Mouse (Mus musculus) NIH3T3 (cell line): ENCODE measurements around the gene Tmem135.

Experiments used
- DNase-seq: peaks from one replicate; pipeline ENCODE4 v3.0.0-alpha.2; 2012; ENCODE audit warnings: low read depth

Gene Tmem135

DNA sequence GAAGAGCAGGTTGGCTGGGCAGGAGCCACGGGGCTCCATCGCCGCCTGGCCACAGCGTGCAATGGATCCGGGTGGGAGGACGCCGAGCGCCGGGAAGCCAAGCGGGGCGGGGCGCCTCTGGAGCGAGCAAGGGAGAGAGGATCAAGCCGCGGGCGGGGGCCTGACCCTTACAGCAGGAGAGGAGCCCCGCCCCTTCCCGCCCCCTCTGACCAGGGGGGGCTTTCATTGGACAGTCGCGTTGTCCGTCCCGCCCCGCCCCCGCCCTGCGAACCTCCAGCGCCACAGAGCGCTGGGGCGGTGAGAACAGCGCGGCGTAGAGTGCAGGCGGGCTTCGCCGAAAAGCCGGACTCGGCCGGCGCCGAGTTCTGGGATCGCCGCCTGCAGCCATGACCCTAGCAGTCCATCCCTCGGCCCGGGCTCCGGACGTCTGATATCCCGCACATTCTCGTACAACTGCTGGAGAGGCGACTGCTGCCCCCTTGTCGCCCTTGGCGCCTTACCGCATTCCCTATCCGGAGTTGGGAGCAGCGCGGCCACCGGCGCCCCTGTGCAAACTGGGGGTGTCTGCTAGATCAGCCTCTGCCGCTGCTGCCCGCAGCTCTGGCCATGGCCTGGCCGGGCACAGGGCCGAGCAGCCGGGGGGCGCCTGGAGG, at the start of gene Tmem135, which contains the start of gene Fzd4:
Gene Tmem135 (minus strand): TSS at position 142 of the 653 bp plus-strand sequence.
Gene Fzd4 (plus strand): TSS at position 275 of the 653 bp plus-strand sequence.
- peak; percentile 98 for DNase-seq

DNA sequence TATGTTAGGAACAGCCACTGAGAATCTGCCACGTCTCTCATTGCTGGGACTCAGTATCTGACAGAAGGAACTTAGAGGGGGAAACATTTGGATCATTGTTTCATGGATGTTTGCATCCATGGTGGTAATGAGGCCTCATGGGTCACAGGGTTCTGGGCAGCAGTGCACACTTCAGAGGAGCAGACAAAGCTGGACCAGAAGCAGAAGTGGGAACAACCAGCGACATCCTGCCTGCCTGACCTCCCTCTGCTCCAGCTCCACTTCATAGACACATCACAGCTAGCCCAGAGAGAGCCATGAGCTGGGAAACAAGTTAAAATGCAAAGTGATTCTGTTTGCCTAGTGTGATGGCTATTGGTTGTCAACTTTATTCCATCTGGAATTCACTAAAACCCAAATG, 46.3 kb upstream of the Tmem135 start:
- no peak for DNase-seq

DNA sequence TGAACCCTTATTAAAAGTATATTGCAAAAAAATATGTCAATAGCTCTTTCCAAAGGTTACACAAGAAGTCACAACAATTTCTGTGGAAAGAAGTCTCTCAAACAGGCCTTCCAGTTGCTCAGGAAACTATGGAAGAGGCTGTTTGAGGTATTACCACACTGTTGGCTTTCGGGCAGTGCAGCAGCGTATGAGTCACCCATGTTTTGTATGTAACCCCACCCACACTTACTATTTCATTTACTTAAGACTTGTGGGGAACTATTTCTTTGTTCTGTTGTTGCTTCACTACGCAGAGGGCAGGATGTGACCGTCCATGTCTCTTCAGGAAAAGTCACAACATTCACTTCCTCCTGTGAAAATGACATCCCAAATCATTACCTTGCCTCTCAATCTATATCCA, 41.1 kb upstream of the Tmem135 start:
- peak; percentile 79 for DNase-seq

DNA sequence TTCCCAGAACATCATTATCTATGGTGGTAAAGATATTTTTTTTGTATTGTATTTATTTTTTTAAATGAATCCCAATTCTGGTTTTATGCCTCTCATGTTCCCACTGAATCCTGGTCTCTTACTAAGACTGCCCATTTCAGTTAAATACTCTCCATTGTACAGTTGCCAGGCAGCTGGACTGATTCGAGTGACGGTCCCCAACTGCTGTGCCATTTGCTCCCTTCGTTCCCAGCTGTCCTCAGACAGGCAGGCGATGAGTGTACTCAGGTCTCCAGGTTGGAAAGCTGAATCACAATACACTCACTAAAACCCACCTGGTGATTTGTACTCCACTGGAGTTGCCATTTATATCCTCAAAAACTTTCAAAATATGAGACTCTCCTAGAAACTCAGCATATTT, 38.2 kb upstream of the Tmem135 start:
- no peak for DNase-seq

DNA sequence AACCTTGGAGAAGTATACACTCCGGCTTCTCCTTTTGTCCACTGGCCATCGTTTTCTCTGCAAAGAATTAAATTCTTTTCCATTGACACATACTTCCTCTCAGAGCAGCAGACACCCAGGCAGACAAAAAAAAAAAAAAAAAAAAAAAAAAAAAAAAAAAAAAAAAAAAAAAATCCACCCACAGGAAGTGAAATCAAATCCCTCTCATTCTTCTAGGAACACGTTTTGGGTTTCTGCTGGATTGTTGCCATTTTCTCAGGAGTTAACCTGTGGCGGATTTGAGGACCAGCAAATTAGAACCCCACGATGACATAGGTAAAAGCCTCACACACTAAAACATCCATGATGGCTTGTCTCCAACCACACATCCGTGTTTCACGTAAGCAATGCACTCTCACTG, 37.3 kb upstream of the Tmem135 start:
- DNase-seq, result no peak

DNA sequence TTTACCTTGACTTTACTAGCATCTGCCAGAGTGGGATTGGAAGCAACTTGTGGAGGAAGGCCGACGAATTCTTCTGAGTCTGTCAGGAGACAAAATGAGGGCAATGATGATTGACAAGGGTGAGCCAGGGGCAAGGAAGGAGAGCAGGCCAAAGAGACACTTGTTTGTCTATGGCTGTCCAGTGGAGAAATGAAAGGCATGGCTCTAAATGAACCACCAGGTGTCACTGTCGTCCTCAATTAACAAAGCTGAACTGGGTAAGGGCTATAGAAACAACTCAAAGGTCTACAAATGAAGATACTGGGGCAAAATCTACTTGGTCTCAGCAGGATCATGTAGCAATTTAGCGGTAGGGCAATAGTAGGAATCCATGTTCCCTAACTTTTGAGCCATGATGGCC, 33.6 kb upstream of the Tmem135 start:
- peak; percentile 84 for DNase-seq

DNA sequence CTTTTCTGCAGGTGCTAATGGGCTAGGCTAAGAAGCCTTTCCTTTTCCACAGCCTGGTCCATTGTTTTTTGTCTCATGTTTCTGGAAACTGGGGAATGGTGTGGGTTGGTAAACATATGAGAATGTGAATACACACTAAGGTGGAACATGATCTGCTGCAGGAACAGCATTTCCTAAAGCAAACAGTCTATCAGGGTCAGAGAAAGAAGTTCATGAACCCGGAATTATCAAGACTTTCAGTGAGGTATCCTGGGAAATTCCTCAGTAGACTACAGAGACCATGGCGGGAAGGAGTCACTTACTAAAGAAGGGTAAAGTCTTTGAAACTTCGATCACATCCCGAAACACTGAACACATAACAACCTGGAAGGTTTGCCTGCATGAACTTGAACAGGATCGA, 32.4 kb upstream of the Tmem135 start:
- no peak for DNase-seq

DNA sequence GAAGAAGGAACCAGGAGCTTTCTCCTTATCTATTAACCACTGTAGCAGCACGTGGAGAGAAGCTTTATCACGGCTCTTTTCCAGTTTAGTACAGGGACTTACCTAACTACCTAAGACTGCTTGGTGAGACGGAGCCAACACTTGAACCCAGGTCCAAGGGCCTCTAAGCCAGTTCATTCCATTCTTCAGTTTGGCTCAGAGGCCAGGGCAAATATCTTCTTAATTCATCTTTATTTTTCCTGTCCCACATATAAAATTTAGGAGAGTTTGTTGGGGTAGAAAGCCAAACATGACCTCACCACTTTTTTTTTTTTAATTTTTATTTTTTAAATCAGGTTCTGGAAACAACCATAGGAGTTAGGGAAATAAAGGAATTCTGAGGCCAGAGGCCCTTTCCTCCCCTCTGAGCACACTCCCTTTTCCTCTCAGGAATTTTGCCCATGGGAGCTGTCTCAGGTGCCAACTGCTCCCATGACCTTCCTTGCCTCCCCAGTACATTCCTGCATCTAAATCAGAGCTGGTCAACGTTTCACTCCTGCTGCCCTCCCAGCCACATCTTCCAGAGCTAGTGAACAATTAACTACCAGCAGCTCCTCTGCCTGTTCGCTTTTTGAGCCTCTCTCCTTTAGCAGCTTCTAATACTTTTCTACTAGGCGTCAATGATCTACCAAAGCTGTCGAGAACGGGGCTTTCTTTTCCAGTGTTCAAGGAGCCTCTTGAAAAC, 30.0 kb upstream of the Tmem135 start:
- DNase-seq, result peak; percentile 18

DNA sequence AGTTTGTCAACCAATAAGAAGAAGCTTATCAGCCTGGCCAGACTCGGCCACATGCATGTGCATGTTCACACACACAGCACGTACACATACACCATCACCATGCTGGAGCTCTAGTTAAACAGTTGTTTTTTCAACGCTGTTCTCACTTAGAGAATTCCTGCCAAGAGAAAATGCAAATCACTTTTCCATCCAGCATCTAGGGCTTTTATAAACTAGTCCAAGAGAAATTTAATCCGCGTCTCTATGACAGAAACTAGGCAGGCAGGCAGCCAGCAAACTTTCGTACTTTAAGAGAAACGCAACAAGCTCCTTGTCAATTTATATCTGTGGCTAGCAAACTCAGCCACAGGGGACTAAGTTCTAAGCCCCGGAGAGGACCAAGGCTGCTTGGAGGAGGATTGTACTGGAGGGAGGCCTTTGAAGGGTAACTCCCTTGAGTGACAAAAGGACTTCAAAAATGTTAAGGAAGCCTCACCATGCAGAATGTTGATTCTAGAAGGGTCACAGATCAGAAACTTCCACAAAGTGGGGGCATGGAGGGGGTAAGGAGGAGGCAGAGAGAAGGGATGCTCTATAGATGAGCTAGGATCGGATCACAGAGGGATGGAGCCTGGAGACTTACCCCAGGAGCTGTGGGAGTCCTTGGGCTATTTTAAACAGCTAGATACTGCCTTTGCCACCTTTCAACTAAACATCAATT, 29.3 kb upstream of the Tmem135 start:
- DNase-seq, result peak; percentile 67

DNA sequence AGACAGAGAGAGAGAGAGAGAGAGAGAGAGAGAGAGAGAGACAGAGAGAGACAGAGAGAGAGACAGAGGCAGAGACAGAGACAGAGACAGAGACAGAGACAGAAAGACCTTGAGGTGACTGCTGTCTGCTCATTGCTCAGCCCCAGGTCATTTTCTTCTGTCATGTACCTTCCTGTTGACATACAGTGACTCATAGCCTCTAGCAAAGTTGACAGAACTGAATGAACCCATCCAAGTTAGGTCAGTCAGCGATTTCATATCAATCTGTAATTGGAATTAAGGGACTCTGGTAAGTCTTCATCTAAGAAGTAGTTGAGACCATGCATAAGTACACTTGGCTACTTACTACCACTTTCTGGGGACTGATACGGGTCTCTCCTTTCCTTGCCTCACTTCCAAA, 27.2 kb upstream of the Tmem135 start:
- DNase-seq, result no peak

DNA sequence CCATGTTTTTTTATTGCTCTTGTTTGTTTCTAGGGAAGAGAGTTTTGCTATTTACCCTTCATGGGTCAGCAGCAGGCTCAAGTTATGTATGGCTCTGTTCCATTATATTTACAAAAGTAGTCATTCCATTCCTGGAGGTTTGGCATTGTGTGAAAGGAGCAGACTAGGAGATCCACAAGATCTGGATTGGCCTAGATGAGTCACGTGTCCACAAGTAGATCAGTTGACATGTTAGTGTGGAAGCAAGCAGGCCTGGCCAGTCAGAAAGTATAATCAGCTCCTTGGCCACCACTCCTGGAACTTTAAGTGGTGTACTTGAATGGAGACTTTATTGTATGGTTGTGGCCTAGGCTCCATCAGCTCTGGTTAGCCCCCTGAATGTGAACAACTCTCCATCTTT, 25.3 kb upstream of the Tmem135 start:
- peak; percentile 42 for DNase-seq

DNA sequence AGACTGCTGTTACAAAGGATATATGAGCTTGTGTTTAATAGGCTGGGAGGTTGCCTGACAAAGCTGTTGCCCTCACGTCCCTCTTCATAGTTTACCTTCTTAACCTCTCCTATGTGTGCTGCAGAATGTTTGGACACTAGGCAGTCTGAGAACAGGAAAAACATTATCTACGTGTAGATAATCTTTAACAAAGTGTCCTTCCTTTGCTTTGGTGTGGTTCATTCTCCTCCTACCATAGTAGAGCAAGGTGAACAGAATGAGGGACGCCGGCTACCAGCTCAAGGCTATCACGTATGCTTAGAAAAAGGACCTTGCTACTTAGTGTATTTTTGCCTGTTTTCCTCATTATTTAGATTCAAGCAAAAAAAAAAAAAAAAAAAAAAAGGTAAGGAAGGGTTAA, 24.8 kb upstream of the Tmem135 start:
- no peak for DNase-seq

DNA sequence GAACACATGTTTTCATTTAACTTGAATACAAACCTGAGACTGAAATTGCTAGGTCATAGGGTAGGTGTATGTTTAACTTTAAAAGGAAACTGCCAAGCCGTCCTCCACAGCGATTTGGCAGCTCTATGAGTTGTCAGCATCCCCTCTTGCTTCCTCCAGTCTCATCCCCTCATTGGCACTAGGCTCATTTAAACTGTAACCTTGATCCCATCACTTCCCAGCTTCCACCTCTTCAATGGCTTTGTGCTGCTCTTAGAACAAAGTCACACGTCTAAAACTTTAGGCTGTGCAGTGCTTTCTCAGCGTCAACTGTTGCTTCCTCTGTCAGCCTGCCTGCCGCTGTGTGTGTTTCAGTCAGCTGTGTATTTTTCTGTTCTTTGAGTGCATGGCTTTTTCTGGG, 23.1 kb upstream of the Tmem135 start:
- no peak for DNase-seq

DNA sequence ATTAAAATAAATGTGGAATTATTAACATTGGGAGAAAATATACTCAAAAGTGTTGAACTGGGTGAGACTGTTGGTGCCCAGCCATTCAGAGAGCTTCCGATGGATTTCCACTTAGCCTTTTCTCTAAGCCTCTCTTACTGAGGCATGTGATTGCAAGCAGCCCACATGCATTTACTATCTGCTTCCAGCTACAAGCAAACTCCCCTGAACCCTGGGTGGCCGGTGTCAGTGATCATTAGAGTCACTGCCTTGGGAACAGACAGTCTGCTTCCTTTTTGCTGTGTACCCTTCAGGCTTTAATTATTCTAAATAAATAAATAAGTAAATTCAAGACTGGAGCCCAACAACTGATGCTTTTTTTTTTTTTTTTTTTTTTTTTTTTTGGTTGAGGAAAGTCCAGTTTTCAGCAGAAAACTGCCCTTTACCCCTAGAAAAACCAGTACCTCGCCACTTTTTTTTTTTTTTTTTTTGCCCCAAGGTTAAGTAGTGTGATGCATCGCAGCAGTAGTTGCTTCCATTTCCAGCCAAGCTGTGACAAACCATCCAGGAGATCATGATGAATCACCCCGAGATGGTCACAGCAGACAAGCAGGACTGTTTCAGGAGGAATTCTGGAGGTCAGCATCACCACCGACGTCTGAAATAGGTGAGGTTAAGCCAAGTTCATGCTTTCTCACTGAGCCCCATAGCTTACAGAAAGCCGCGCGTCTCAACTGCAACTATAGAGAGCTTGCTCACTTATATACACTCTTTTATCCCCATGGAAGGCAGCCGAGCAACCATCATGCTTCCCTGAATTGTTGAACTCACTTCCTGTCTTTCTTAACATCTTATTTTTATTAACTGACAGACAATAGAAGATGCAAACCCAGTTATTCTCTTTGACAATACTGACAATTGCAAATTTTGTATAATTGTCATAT, 22.0 kb upstream of the Tmem135 start:
- peak; percentile 49 for DNase-seq

DNA sequence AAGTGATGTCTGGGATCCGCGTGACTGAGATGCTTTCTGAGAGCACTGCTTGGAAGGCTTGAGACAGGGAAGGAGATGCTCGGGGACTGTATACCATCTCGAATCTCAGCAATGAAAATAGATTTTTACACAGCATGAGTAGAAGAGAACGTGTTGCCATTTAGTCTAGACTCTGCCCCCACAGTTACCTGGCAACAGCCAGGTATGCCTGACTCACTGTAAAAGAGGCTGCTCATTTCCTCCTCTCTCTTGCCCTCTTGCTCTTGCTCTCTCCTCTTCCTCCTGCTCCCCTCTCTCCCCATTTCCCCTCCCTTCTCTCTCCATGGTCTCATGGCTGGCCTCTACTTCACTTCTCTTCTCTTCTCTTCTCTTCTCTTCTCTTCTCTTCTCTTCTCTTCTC, 20.6 kb upstream of the Tmem135 start:
- no peak for DNase-seq

DNA sequence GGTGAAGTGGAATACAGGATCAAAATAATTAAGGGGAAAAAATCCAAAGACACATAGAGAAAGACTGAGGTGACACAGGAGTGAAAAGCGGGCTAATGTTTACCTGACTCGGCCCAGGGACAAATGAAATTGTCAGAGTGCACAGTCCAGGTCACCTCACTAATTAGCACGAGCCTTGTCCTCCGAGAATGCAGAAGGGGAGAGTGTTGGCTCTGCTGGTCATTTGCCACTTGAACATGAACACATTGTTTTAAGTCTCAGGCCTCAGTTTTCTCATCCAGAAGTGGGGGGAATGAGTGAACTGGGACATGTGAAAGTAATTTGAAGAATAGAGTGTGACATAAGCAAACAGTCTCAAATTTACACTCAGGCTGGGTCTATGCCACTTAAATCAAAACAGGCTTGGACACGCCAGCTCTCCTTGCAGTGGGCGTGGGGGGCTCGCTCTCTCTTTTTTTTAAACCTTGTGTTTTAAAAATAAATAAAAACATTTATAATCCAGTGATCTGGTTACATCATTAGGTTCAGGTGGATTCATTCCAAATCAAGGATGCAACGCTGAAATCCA, 19.8 kb upstream of the Tmem135 start:
- DNase-seq, result no peak

DNA sequence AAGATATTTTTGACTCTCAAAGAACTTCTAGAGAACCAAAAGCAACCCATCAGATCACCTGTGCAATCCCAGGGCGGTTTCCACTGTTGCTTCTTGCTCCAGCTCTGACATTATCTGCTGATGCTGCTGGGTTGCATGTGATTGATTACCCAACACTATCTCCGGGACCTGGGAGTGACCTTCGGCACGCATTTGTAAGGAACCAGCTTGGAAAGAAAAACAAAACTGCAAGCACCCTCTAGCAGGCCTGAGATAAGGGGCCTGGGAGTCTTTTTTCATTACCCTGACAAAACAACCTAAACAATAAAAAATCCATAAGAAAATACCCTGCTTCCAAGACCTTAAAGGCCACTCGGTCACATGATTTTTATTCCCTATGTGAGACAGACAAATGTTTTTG, 19.2 kb upstream of the Tmem135 start:
- DNase-seq, result no peak

DNA sequence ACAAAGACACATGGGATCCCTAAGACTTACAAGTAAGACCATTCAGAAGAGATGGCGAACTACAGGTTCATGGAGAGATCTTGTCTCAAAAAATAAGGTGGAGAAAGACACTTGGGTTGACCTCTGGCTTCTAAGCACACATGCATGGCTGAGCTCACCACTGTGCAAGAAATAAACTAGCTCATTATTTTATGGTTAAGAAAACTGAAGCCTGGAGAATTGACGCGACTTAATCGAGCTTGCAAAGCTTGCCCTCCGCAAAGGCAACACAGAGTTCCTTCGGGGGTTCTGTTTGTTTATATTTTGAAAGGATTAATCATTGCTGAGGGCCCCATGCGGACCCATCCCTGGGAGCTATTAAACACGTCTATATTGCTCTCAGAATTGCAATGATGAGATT, 18.6 kb upstream of the Tmem135 start:
- no peak for DNase-seq

DNA sequence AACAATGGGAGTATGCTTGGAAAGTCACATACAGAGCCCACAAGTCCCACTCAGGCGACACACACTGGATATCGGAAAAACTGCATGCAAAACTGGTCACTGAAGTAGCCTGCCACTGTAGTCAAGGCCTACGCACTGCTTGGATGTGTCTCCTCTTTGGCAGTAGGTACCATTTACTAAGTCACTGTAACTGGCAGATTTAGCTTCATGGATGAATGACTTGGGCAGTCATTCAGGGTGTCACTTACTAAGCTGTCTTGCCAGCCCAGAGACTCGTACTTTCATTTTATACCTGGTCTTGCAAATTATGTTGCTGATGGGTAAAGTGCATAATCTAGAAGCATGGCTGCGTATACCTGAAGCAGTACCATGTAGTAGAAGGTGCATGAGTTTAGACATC, 17.3 kb upstream of the Tmem135 start:
- no peak for DNase-seq

DNA sequence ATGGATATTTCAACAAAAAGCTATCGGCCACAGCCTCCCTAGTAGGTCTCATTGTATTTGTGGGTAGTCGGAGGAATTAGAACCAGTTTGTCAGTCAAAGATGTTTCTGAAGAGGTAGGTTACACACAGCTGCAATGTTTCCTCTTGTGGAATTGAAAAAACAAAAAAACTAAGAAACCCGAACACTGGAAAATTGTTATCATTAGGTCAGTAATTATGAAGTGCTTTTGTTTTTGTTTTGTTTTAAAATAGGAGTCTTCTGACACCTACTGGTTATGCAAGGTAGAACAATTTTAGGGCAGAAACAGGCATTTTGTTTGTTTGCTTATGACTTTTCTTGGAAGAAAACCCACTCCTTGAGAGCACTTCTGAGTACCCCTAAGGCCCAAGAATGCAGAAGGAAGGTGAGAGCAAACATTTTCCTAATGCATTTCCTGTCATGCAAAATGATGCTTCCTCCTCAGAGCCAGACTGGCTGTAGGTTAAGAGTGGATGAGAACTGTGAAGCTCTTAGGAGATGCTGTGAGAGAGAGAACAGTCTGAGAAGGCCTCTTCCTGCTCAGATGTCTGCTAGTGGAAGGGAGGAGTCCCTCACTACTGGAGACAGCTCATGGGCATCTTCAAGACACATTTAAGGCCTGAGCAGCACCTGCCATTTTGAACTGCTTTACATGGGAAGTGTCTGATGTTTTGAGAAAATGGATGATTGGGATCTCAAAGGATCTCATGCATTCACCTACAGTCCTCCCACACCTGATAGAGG, 15.1 kb upstream of the Tmem135 start:
- DNase-seq, result peak; percentile 64

DNA sequence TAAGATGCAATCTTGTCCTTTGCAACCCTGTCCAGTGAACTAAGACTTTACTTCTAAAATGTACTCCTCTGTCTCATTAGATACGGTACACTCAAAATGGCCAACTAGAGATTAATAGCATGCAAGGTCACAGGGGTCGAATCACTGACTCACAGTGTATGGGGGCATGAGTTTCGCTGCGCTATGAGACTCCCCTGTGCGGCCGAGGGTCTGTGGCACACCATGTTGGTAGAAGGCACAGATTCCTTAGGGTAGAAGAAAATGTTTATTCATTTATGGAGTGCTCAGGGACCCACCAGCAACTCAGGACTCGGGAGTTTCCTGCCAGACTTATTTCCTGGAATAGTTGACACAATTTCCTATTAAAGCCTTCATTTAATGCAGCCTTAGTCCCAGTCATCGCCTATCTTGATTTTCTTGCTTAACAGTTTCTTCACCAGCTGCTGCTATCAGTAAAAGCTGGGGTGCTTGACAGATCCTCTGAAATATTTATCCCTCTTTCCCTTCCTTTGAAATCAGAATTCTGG, 14.2 kb upstream of the Tmem135 start:
- no peak for DNase-seq
